Mouse (Mus musculus) layer of hippocampus, adult 18-20 months (tissue): Measurements from ENCODE around the gene Galntl5. TPM values are rescaled to one million over a fixed set of nuclear protein-coding genes. Genes with fewer than 3 reads are reported as not detected.
"Not testable (repeated sequence)": the region's sequence is repeated elsewhere in the genome, so short reads cannot be mapped to it uniquely, and the experiment has no call there.

Experiments
- DNase-seq, 2 experiments: peaks; one replicate each; pipeline ENCODE4 v3.0.0; 2022; ENCODE audit warnings: low spot score in 2 of 2
- total RNA-seq, 2 experiments: library from RNA; stranded (reverse); gene quantifications; 2 replicates each; pipeline ENCODE4 v1.2.3; 2021

Galntl5 gene
- total RNA-seq, 2 experiments from 2014 or later: not detected

DNA sequence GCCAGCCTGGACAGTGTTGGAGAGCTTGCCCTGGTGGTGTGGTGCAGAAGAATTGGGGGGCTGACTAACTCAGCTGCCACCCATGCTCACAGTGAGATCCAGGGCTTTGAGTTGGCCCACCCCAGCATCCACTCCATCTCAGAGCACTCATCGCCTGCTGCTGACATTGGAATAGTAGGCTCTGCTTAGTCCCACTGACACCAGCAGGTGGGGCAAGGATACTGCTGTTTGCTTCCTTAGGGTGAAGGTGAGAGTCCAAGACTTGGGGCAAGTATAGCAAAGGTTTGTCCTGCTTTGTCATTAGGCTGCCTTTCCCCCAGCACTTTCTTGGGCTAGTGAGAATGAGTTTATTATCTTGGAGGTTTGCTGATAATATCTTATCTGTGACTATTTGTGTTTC, 7.5 kb downstream of the Galntl5 start:
- DNase-seq: no peak

DNA sequence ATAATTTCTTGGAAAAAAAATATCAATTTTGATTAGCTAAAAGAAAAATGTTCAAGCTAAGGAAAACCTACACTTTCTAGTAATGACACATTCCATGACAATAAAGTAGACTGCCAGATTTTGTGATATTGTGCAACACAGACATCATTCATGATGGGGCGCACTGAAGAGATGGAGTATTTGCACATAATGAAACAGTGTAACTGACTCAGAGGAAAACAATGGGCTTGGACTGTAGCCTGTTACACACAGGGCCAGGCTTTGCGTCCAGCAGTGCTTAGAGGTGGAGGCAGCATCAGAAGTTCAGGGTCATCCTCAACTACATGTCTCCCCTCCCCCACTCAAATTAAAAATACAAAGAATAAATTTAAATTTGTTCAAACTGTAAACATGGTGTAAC, 9.3 kb downstream of the Galntl5 start:
- DNase-seq: no peak

DNA sequence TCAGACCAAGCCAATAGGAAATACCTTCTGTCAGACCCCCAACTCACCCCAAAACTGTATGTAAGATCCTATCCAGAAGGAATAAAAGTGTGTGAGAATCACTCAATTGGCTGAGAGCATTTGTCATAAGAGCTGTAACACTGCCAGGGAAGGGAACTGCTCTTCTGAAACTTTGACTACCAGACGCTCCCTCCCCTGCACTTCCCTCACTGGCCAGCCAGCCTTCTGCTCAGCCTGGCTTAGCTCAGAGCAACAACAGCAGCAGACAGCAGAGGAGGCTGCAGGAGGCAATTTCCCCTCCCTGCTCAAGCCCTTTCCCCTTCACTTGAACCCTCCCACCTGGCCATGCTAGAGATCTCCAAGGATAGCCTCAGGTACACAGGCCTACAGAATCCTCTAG, 30.6 kb downstream of the Galntl5 start:
- DNase-seq: peak; percentile 31 to 63

DNA sequence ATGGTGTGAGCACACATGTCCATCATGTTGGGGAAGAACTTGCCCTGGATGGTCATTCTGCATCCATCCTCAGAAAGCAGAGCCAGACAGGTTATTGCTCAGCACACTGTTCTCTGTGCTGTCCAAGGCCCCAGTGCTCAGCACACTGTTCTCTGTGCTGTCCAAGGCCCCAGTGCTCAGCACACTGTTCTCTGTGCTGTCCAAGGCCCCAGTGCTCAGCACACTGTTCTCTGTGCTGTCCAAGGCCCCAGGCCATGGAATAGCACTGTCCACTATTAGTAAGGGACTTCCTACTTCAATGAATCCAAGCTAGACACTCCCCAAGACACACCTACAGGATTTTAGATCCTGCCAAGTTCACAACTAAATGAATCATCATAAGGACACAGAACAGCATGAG, 32.0 kb downstream of the Galntl5 start:
- not testable (repeated sequence) for DNase-seq

DNA sequence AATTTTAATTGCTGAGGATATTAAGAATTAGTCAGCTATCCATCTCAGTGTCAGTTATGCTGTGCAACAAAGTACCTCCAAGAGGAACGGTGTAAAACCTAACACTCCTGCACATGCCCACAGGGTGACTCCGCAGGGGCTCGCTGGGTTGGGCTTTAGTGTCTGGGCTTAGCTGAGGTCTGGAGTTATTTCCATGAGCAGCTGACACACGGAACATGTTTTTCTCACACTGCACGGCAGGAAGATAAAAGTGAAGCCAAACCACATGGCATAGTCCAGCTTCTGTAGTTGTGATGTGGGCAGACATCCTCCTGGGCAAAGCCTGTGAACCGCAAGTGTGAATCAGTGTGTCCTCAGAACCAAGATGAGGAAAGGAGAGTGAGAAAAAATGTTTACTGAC, 33.7 kb downstream of the Galntl5 start:
- DNase-seq: no peak

DNA sequence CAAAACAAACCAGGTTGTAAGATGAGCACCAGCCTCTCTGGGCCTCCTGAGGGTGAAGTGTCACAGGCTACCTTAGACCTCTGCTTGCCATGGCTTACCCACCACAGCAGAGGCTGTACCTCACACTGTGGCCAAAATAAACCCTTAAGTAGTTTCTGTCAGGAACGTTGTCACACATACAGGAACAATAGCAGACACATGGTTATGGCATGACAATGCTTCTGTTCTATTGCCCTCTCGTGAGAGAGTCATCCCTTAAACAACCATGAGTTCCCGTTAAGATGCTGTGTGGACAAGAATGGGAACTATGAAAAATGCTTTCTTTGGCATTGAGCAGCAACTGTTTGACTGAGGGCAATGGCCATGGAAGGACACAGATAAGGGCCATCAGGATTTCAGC, 40.3 kb downstream of the Galntl5 start, which contains the start of gene Galnt11:
Gene Galnt11 (plus strand): TSS at position 301 of the 400 bp plus-strand sequence.
- DNase-seq: no peak

DNA sequence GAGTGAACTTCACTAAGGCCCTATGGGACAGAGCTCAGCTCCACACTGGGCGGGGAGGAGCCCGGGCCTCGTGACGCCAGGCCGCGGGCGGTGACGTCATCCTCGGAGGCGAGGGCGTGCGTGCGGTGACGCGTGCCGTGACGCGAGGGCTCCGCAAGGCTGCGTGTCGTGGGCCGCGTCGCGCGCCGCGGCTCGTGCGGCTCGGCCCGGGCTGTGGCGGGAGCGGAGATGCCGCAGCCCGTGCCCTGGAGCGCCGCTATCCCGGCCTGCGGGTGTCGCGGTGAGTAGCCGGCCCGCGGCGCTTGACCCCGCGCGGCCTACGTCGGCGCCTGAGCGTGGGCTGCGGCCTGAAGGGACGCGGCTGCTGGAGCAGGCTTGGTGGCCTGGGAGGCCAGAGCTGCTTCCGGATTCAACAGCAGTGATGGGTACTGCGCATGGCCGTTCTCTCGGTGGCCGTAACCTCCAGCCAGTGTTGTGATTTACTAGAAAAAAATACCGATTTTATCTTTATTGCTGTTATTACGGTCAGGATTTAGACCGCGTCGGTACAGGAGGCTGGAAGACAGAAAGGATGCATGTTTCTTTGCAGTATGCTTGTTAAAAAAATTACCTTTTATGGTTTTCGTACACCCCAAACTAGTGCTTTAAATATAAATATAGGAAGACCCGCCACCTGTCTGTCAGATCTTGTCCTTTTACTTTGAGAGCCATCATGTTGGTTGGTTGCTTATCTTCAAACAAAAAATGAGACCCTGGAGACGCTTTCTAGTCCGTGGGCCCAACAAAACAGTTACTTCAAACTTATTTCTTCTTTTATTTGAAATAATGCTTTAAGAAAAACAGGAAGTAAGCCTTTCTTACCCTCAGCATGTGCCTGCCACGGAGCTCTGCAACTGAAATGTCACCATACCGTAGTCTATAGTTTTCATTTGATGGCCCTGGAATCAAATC, 41.8 kb downstream of the Galntl5 start, which contains the start of gene E130116L18Rik:
Gene E130116L18Rik (minus strand): TSS at position 402 of the 951 bp plus-strand sequence.
- peak; percentile 87 to 93 for DNase-seq

DNA sequence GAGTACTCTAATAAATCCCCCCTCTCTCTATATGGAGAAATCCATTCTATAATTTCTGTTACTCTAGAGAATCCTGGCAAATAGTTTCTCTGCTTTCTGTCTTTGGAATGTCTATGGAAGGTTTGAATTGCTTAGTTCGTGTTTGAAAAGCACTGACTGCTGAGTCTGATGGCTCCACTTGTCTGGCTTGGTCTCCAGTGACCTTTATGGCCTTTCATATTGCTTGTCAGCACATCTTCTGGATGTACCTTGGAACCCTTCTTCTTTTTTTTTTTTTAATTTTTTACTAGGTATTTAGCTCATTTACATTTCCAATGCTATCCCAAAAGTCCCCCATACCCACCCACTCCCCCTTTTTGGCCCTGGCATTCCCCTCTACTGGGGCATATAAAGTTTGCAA, 43.1 kb downstream of the Galntl5 start:
- DNase-seq: not testable (repeated sequence)

DNA sequence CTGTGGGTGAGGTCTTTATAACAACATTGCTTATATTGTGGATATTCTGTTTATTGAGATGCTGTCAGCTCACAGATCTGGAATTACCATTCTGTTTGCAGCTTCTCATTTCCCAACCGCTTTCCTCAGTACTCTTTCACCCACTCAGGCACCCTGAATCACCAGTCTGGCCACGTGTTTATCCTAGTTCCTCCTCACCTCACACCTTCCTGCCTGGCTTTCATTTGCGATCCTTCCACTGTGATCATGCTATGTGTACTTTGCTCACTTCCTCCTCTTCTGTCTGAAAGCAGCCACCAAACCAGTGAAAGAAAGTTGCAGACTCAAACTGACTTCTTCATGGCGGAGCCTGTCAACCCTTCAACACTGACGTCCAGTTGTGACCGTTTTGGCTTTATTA, 61.8 kb downstream of the Galntl5 start:
- DNase-seq: no peak

DNA sequence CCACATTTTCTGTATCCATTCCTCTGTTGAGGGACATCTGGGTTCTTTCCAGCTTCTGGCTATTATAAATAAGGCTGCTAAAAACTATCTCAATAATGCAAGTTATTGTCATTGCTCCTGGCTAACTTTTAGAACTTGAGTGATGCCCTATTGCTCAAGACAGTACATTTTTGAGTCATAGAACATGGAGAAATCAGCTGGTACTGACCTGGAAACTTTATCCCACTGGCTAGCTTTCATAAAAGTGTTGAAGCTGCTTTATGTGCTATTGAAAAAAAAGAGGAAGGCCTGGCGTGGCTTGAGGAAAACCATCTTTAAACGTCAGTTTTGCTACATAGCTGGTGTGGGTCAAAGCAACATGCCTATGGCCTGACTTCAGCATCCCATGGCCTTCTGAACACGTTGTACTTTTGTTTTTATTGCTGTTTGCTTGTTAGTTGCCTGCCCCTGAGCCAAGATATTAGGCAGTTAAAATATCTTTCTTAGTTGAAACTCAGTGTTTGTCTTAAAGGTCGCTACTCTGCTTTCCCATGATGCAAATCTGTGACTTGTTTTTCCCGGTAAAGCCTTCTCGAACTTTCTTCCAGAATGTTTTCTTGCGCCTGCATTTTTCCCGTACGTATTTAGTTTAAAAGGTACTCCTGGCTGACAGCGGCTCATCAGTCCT, 64.7 kb downstream of the Galntl5 start:
- no peak for DNase-seq

DNA sequence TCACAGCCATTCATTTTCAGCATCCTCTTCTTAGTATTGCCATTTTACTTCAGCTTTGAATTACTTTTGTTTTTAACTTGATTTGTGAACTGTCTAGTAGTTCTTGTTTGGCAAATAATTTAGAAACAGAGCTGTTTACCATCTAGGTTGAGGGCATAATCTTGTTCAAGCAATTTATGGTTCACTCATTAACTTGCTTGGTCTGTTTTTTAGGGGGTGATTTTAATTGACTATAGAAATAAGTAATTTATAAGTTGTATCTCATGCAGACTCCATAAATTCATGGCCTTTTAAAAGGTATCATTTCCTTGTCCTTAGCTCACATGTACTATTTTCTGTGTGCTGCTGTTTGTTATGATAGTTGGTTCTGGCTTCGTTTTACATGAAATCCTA, 65.2 kb downstream of the Galntl5 start:
- DNase-seq: no peak

DNA sequence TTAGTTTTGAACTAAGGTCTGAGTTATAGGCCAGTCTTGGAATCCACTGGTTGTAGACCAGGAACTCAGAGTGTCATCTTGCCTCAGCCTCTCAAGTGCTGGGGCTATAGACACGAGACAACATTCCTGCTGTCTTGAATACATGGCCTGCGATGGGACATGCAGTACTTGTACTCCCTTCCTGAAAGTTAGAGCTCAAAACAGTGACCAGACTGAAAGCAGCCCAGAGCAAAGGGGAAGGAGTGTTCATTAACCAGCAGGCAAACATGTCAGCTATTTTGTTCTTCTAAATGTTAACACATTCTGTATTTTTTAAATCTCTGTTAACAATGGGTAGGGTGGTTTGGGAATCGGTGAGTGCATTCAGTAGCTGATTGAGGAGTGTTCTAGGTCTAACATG, 65.8 kb downstream of the Galntl5 start:
- no peak for DNase-seq

DNA sequence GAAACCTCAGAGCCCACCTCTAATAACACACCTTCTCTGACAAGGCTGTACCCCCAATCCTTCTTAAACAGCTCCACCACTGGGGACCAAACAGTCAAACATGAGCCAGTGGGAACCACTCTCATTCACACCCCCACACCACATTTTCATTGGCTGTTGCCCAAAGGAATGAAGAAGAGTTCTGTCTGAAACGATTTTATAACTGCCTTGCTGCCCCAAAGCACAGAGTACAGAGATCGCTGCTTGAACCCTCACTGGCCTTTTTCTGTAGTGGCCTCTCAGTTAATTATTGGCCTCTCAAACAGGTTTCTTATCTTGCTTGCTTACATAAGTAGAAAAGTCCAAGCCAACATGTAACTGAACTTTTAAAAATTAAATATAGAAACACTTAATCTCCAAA, 71.2 kb downstream of the Galntl5 start:
- DNase-seq: no peak

DNA sequence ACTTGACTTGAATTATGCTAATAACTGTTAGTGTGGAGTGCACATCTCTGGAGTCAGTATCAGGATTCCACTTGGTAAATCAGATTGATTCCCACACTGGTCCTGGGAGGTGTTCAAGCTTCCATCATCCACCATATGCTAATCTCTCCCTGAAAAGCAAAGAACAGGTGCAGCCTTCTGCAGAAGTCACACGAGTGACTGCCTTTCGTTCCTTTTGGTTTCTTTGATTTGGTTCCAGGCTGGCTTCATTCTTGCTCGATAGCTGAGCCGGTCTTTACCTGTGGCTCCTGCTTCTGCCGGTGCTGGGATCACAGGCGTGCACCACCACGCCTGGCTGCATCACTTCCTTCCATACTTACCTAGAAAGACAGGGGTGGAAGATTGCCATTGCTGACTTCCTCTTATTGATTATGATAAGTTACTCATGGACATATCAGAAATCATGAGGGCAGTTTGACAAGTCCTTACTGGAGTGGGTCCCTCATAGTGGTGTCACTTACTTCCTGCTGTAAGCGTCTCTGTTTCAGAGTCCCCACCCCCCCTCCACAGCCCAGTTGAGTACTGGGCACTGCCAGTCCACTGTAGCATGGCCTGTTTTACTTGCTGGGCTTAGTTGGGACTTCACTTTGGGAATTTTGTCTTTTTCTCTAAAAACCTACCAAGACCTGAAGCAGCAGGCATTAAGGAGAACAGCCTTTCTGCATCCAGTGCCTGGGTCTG, 71.7 kb downstream of the Galntl5 start:
- DNase-seq: no peak

DNA sequence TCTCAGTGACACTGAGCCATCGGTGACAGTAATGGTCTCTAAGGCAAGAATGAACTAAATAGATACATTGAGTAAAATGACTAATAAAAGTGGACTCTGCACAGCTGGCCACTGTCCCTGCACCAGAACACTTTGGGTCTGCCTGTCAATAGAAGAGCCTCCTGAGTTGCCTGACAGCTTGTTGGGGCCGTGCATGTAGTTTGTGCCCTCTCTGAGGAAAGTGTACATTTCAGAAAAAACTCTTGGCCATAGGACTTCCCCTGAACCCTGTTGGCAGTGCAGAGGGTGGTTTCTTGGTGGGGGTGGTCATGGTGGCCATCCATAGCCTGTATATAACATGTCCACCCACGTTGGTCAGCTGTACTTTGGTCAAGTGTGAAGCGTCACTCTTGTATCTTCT, 73.2 kb downstream of the Galntl5 start:
- DNase-seq: no peak

DNA sequence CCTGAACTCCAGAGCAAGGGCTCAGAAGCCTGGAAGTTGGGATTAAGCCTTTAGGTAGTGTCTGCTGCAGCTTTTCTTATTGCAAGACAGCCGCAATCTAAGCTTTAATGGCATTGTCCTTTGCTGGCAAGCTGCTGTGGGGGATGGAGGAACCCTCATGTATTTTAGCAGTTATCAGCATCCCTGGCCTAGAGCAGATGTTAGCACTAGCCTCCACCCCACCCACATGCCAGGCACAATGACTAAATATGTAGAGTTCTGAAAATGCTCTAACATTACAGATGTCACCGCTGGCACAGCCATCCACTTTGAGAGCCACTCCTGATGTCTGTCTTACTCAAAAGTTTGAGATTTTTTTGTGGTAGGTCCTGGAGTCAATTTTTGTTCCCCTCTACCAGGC, 75.4 kb downstream of the Galntl5 start:
- peak; percentile 15 to 34 for DNase-seq

DNA sequence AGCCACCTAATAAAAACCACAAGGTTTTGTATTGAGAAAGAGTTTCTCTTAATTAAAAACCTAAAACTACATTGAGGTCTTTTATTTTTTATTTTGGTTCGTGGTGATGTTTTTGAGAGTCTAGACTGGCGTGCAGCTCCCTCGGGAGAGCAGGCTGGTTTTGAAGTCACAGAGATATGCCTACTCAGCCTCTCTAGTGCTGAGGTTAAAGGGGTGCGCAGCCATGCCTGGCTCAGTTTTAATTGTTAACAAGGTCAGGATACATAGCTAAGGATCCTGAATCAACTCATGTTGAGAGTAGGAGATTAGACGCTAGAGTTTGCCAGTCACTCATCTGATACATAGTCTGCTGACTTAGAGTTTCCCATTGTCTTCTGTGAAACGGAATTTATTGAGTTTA, 80.2 kb downstream of the Galntl5 start:
- DNase-seq: no peak

DNA sequence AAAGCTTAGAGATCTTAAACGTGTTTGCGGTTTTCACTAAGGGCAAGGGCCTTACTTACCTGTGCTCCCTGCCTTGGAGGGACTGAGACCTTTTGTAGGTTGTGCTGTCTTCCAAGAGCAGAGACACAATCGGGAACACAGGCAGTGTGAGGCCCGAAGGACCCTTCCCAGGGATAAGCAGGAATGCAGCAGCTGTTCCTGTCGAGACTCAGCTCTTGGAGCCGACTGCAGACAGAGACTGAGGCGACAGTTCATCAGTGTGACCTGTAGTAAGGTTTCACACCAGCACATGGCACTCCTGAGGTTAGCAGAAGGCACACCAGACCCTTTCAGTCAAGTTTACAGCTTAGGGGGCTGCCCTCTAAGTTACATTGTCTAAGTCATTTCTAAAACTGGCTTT, 81.0 kb downstream of the Galntl5 start:
- DNase-seq: no peak

DNA sequence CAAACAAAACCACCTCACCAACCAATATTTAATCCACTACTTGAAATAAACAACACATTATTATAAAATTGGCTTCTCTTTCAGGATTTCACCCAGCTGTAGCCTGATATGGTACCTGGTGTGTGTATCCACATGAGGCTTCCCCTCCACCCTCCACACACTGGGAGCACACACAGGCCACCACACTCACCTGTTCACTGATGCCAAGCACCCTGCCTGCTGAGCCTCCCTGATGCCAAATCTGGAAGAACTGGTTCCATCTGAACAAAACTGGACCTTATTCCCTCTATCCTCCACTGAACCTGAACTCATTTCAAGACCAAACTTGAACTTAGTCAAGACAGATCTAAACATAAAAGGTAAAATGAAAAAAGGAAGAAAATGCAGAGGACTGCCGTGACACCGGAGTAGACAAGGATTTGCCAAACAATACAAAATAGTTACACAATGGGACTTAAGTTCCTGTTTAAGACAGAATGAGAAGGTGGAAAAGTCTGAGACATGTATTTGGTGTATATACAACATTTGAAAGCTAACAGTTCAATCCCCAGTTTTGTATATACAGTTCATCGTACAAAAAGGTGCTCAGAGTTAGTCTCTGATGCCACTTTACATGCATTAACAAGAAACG, 87.1 kb downstream of the Galntl5 start:
- no peak for DNase-seq
